Mouse (Mus musculus) cerebellum, adult (tissue): ENCODE results near the gene Onecut3.

Experiments used
- ATAC-seq: cut with Nextera tagmentation; 2 replicates; pipeline ENCODE4 v1.9.2; 2017; ENCODE audit warnings: mild to moderate bottlenecking, moderate library complexity, mixed read lengths; ENCODE audit not compliant: insufficient number of reproducible peaks, low FRiP score, low TSS enrichment

The Onecut3 gene

GRCm38 (mm10) chr10:80502819-80503314 is 8.2 kb downstream of the Onecut3 start:
- ATAC-seq: no peak

GRCm38 (mm10) chr10:80503599-80504220 is 9.1 kb downstream of the Onecut3 start:
- no peak for ATAC-seq

- ATAC-seq: no peak
Observed at GRCm38 (mm10) chr10:80504724-80505123, 10.1 kb downstream of the Onecut3 start.

GRCm38 (mm10) chr10:80506222-80506621 is 11.6 kb downstream of the Onecut3 start:
- ATAC-seq: no peak

- no peak for ATAC-seq
Observed at GRCm38 (mm10) chr10:80509412-80510272, 15.0 kb downstream of the Onecut3 start.

- no peak for ATAC-seq
Observed at GRCm38 (mm10) chr10:80510273-80510660, 15.6 kb downstream of the Onecut3 start.

GRCm38 (mm10) chr10:80513739-80514138 is 19.1 kb downstream of the Onecut3 start:
- no peak for ATAC-seq

- ATAC-seq: no peak
Observed at GRCm38 (mm10) chr10:80519287-80519686, 24.7 kb downstream of the Onecut3 start.

GRCm38 (mm10) chr10:80523299-80523698 is 28.7 kb downstream of the Onecut3 start:
- no peak for ATAC-seq

- no peak for ATAC-seq
Observed at GRCm38 (mm10) chr10:80526172-80526571, 31.5 kb downstream of the Onecut3 start.

- no peak for ATAC-seq
Observed at GRCm38 (mm10) chr10:80532783-80533182, 38.1 kb downstream of the Onecut3 start.

GRCm38 (mm10) chr10:80533704-80534103 is 39.1 kb downstream of the Onecut3 start:
- no peak for ATAC-seq

- ATAC-seq: no peak
Observed at GRCm38 (mm10) chr10:80535071-80535470, 40.4 kb downstream of the Onecut3 start.

- no peak for ATAC-seq
Observed at GRCm38 (mm10) chr10:80535711-80536110, 41.1 kb downstream of the Onecut3 start.

GRCm38 (mm10) chr10:80538180-80538579 is 43.5 kb downstream of the Onecut3 start:
- no peak for ATAC-seq

- ATAC-seq: 0 out of 2 replicates have a peak, but pooled peaks have one; percentile 20
Observed at GRCm38 (mm10) chr10:80538710-80539394, 44.2 kb downstream of the Onecut3 start, which contains the start of gene Atp8b3. Gene Atp8b3, minus strand, starts transcription at chr10:80539124.

GRCm38 (mm10) chr10:80539493-80539892 is 44.9 kb downstream of the Onecut3 start:
- ATAC-seq: no peak

- no peak for ATAC-seq
Observed at GRCm38 (mm10) chr10:80543873-80544272, 49.2 kb downstream of the Onecut3 start.

- ATAC-seq: no peak
Observed at GRCm38 (mm10) chr10:80545590-80545989, 51.0 kb downstream of the Onecut3 start.

- no peak for ATAC-seq
Observed at GRCm38 (mm10) chr10:80546945-80547344, 52.3 kb downstream of the Onecut3 start.

- ATAC-seq: no peak
Observed at GRCm38 (mm10) chr10:80547539-80547938, 52.9 kb downstream of the Onecut3 start.
